Mouse (Mus musculus) heart, embryonic 10.5 days (tissue): ENCODE results near the gene Zp1. TPM values are rescaled to one million over a fixed set of nuclear protein-coding genes. Genes with fewer than 3 reads are reported as not detected.

Experiments
- DNase-seq: peaks from one replicate; pipeline ENCODE4 v3.0.0-alpha.2; 2017; ENCODE audit warnings: low spot score
- H3K27ac ChIP-seq: fragments of 300-500 bp; sonication (generic); 2 replicates; pipeline ENCODE4 v1.5.1; 2016; ENCODE audit warnings: mild to moderate bottlenecking
- H3K27me3 ChIP-seq: fragments of 300-500 bp; sonication (generic); 2 replicates; pipeline ENCODE4 v1.6.1; 2016; ENCODE audit warnings: mild to moderate bottlenecking; ENCODE audit not compliant: poor library complexity, insufficient read depth, severe bottlenecking
- H3K36me3 ChIP-seq: fragments of 300-500 bp; sonication (generic); 2 replicates; pipeline ENCODE4 v1.6.1; 2016; ENCODE audit warnings: mild to moderate bottlenecking, moderate library complexity
- H3K4me1 ChIP-seq: fragments of 300-500 bp; sonication (generic); 2 replicates; pipeline ENCODE4 v1.6.1; 2016; ENCODE audit warnings: mild to moderate bottlenecking
- H3K4me3 ChIP-seq: fragments of 300-500 bp; sonication (generic); 2 replicates; pipeline ENCODE4 v1.5.1; 2016; ENCODE audit warnings: mild to moderate bottlenecking, moderate library complexity
- H3K9me3 ChIP-seq: fragments of 300-500 bp; sonication (generic); 2 replicates; pipeline ENCODE4 v1.6.1; 2016; ENCODE audit warnings: mild to moderate bottlenecking, moderate library complexity
- WGBS: fragments of 180-500 bp; shearing (Covaris S2); methylation state at CpG from one replicate; pipeline ENCODE4 v1.1.7; 2016; 5-methylcytosine and 5-hydroxymethylcytosine counted together
- polyA plus RNA-seq: library from polyadenylated mRNA; unstranded; fragments of >200 nt; fragmentation: Nextera tagmentation; extraction: Ambion mirVana; gene quantifications from 2 replicates; pipeline ENCODE4 v1.2.1, GENCODE M21; 2016

Gene Zp1
- polyA plus RNA-seq, 1 experiment from 2014 or later = not detected

DNA sequence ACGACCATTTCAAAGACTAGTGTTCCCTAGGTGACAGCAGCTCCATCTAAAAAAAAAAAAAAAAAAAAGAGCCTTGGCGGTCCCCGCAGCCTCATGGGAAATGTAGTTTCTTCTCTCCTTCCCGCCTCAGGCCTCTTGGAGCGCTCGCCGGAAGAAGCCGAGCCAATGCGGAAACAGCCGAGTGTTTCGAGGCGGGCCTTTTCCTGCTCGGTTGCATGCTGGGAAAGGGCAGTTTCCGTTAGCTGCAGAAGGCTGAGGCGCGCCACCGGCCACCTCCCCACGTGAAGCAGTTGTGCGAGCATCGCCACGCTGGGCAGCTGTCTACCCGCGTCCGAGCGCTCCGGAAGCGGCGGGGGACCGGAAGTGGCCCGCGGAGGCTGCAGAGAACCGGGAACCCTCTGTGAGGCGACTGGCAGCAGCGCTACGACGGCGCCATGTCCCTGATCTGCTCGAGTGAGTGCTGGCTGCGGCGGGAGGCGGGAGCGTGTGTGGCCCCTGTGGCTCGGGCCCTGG is 25.4 kb downstream of the Zp1 start, which contains the start of gene Prpf19:
Prpf19 (plus strand) TSS at position 216 of the 513 bp plus-strand sequence.
- H3K4me1 ChIP-seq = peaks cover 22% of the 10 kb centered on the region
- H3K27ac ChIP-seq = peak within 1 kb of the TSS; percentile 92
- WGBS = under 1% methylated on average over 43 of the region's 43 CpGs
- peaks cover 29% of the 10 kb centered on the region for H3K36me3 ChIP-seq
- no peaks in the 10 kb centered on the region for H3K9me3 ChIP-seq
- H3K27me3 ChIP-seq = no peaks in the 10 kb centered on the region
- peak within 1 kb of the TSS; percentile 93 for H3K4me3 ChIP-seq
- peak; percentile 99 for DNase-seq

DNA sequence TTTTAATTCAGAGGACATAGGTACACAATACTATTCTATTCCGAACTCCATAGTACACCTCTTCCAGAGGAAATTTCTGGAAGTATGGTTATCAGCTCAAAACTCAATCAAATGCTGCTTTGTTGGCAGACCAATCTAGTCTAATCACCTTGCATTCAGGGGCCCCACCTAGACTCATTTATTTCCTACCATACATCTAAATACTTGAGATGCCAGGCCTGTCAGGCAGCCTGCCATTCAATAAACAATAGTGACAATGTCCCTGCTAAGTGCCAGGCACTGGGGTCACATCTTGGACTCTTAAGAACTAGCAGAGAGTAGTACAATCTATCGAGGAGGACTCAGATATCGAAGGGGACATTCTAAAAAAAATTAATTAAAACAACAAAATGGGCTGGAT is 28.2 kb downstream of the Zp1 start:
- peaks cover 13% of the 10 kb centered on the region for H3K4me1 ChIP-seq
- H3K4me3 ChIP-seq = no peak overlapping the region
- no peaks in the 10 kb centered on the region for H3K27me3 ChIP-seq
- no peaks in the 10 kb centered on the region for H3K9me3 ChIP-seq
- no peak overlapping the region for H3K27ac ChIP-seq
- WGBS = 87% methylated on average over 3 of the region's 3 CpGs
- no peak for DNase-seq
- H3K36me3 ChIP-seq = no peaks in the 10 kb centered on the region

- H3K27ac ChIP-seq = peak within 1 kb of the TSS; percentile 93
- no peaks in the 10 kb centered on the region for H3K27me3 ChIP-seq
- peaks cover 22% of the 10 kb centered on the region for H3K4me1 ChIP-seq
- no peaks in the 10 kb centered on the region; the same call in 1 of the 2 replicates for H3K36me3 ChIP-seq
- peak; percentile 97 for DNase-seq
- H3K9me3 ChIP-seq = no peaks in the 10 kb centered on the region
- under 1% methylated on average over 49 of the region's 49 CpGs for WGBS
- peak within 1 kb of the TSS; percentile 74 for H3K4me3 ChIP-seq
Measured at GRCm38 (mm10) chr19:10881426-10882154, 38.8 kb downstream of the Zp1 start, which contains the start of gene Tmem109. TSS of gene Tmem109 (minus strand) at chr19:10882001.

DNA sequence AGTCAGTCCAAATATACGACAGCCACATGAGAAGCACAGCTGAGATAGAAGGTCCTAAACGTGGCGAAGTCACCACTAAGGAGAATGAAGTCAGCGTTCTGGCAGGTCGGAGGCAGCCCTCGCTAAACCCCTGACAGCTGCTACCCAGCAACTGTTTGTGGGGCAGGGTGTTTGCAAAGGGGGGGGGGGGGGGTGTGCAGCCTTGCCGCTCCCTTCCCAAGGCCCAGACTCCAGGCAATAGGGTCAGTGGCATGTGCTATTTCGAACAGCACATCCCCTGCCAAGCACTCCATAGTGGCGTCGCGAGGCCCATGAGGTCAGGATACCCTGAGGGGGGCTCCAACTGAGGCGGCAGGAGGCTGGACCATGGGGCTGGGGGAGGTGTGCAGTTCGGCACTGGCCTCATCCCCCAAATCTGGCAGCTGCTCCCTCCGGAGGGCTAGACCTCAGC is 39.4 kb downstream of the Zp1 start:
- H3K27ac ChIP-seq = peak overlapping the region; percentile 93
- 3% methylated on average over 14 of the region's 14 CpGs for WGBS

DNA sequence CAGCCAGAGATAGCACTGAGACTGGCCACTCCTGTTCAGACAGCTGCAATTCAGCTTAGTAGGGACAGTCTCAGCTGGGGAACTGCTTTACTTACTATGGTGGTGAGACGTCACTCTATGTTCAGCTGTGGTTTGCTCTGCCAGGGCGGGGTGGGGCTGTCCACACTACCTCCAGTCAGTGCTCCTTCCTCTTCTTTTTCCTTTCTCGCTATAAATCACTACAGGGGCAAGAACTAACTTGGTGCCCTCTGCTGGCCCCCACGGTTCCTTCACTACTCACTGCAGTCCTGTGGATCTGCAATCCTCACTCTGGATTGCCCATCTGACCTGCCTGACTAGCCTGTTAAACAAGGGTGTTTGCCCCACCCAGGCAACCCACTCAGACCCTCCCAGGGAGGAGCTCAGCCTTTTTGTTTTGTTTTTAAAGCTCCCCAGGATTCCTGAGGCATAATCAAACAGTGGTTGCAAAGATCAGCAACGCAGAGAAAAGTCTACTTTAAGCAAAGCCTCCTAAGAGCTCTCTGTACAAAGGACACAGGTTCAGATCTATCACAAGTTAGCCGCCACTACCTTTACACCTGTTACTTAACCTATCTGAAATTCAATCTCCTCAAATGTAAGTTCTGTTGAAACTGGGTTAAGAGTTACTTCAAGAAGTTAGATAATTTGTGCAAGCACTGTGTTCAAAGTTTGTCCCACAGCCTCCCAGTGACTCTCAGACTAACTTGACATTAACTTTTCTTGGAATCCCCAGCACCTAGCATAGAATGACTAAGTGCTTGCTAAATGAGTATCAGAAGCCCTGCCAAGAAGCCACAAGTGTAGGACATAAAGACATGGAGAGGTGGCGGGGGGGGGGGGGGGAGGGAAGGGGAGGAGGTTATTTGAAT is 40.1 kb downstream of the Zp1 start:
- Histone ChIP-seq H3K4me3 (peak overlapping the region; percentile 74), H3K9me3 (no peaks in the 10 kb centered on the region), H3K36me3 (no peaks in the 10 kb centered on the region; the same call in 1 of the 2 replicates), H3K27me3 (no peaks in the 10 kb centered on the region), H3K4me1 (peaks cover 22% of the 10 kb centered on the region), H3K27ac (peak overlapping the region; percentile 93; the same call in 1 of the 2 replicates)
- DNase-seq = no peak
- WGBS = 51% methylated on average over 7 of the region's 7 CpGs

More for the DNA sequence above, 39.4 kb downstream of the Zp1 start:
- Histone ChIP-seq H3K36me3 (no peaks in the 10 kb centered on the region; the same call in 1 of the 2 replicates), H3K9me3 (no peaks in the 10 kb centered on the region), H3K27me3 (no peaks in the 10 kb centered on the region), H3K4me1 (peaks cover 22% of the 10 kb centered on the region), H3K4me3 (peak overlapping the region; percentile 74)
- DNase-seq = no peak

DNA sequence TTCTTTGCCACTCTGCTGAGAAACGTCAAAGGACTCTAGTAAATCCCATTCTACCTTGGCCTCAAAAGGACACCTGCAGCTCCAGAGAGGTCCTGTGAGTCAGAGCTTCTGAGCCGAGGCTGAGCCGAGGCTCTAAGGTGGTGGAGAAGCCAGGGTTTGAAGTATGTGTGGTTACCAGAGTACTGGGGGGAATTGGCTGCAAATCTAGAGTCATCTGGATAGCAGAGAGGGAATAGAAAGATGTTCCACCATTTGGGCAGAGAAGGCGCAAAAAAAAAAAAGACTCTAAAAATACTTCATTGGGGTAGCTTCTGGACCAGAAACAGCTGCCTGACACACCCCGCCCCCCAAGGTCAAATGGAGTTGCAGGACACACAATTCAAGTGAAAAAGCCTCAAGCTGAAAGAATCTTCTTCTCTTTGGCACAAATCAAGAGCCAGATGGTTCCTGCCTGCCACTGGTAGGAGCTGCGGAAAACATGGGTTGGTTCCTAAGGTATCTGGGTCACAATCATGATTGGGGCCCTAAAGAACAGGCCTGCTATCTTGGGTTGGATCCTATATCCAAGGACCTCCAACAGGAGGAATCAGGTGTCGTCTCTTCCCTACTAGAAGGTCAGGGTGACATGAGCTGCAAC is 42.1 kb downstream of the Zp1 start:
- H3K27ac ChIP-seq = no peak overlapping the region
- H3K4me3 ChIP-seq = no peak overlapping the region
- 87% methylated on average over 7 of the region's 7 CpGs for whole genome bisulfite sequencing
- peaks cover 22% of the 10 kb centered on the region for H3K4me1 ChIP-seq
- DNase-seq = no peak
- H3K27me3 ChIP-seq = no peaks in the 10 kb centered on the region
- no peaks in the 10 kb centered on the region for H3K9me3 ChIP-seq
- peaks cover 11% of the 10 kb centered on the region for H3K36me3 ChIP-seq

GRCm38 (mm10) chr19:10871328-10871961 is 49.0 kb downstream of the Zp1 start:
- Histone ChIP-seq H3K27ac (no peak overlapping the region), H3K4me3 (no peak overlapping the region), H3K27me3 (no peaks in the 10 kb centered on the region), H3K4me1 (peaks cover 34% of the 10 kb centered on the region), H3K36me3 (peaks cover 47% of the 10 kb centered on the region), H3K9me3 (no peaks in the 10 kb centered on the region)
- 77% methylated on average over 14 of the region's 14 CpGs for WGBS
- DNase-seq = no peak

GRCm38 (mm10) chr19:10870676-10871075 is 49.8 kb downstream of the Zp1 start:
- Histone ChIP-seq H3K9me3 (no peaks in the 10 kb centered on the region), H3K27me3 (no peaks in the 10 kb centered on the region), H3K36me3 (peaks cover 54% of the 10 kb centered on the region), H3K27ac (no peak overlapping the region), H3K4me1 (peaks cover 34% of the 10 kb centered on the region), H3K4me3 (no peak overlapping the region)
- DNase-seq = no peak
- 86% methylated on average over 3 of the region's 3 CpGs for WGBS

- H3K36me3 ChIP-seq = peaks cover 61% of the 10 kb centered on the region
- peak within 1 kb of the TSS; percentile 89 for H3K4me3 ChIP-seq
- no peaks in the 10 kb centered on the region for H3K27me3 ChIP-seq
- peaks cover 34% of the 10 kb centered on the region for H3K4me1 ChIP-seq
- peak within 1 kb of the TSS; percentile 96 for H3K27ac ChIP-seq
- H3K9me3 ChIP-seq = no peaks in the 10 kb centered on the region
- WGBS = 5% methylated on average over 8 of the region's 8 CpGs
- no peak for DNase-seq
Measured at GRCm38 (mm10) chr19:10869886-10870527, 50.4 kb downstream of the Zp1 start, which contains the start of gene Tmem132a. TSS of gene Tmem132a (minus strand) at chr19:10869940.

DNA sequence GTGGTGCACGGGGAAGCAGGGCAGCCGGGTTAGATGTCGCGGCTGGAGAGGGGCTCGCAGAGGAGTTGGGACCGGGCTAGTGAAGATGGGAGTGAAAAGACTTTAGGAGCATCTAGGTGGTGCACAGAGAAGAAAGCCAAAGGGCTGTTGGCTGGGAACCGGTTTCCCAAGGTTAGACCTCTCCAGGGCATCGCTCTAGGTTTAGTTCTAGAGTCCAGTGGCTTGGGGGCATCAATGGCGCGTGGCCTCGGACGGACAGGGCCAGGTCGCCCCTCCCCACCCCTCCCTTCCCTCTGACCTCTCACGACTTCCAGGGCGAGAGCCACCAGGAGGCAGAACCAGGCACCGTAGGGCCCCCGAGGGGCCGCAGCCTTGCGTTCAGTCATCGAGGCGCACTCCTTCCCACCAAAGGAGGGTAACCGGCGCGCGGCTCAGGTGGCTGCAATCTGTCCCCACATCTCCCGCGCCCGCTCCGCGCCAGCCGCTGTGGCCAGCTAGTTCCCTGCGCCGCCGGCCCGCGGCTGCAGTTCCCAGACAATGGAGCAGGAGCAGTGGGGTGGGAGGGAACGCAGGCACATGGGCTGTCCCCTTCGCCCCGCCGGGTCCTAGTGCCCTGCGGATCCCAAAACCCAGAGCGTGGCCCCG is 51.1 kb downstream of the Zp1 start:
- under 1% methylated on average over 43 of the region's 43 CpGs for WGBS
- peak; percentile 89 for DNase-seq
- Histone ChIP-seq H3K36me3 (peaks cover 67% of the 10 kb centered on the region), H3K9me3 (no peaks in the 10 kb centered on the region), H3K4me3 (peak overlapping the region; percentile 89), H3K27ac (peak overlapping the region; percentile 96), H3K27me3 (no peaks in the 10 kb centered on the region), H3K4me1 (peaks cover 34% of the 10 kb centered on the region)

GRCm38 (mm10) chr19:10868623-10869141 is 51.8 kb downstream of the Zp1 start:
- Histone ChIP-seq H3K27me3 (no peaks in the 10 kb centered on the region), H3K27ac (peak overlapping the region; percentile 96), H3K36me3 (peaks cover 67% of the 10 kb centered on the region), H3K4me3 (peak overlapping the region; percentile 89), H3K4me1 (peaks cover 34% of the 10 kb centered on the region), H3K9me3 (no peaks in the 10 kb centered on the region)
- WGBS = under 1% methylated on average over 17 of the region's 17 CpGs
- DNase-seq = no peak
